Mouse (Mus musculus) intestine, embryonic 15.5 days (tissue): ENCODE data around the gene Slc16a8. TPM values are rescaled to one million over a fixed set of nuclear protein-coding genes. Genes with fewer than 3 reads are reported as not detected.
A peak's percentile ranks its signal among the peaks of the same experiment; 100 is the strongest.

Experiments used
- ATAC-seq: fragments of 200-750 bp; cut with Nextera tagmentation; 2 replicates; pipeline ENCODE4 v1.8.0; 2017; ENCODE audit warnings: moderate TSS enrichment, moderate library complexity
- H3K27ac ChIP-seq: fragments of 300-500 bp; sonication (generic); 2 replicates; pipeline ENCODE4 v1.5.1; 2015; ENCODE audit warnings: mild to moderate bottlenecking, inconsistent platforms
- H3K27me3 ChIP-seq: fragments of 300-500 bp; sonication (generic); replicated peaks from 2 replicates; pipeline ENCODE4 v1.6.1; 2015; ENCODE audit warnings: inconsistent platforms
- H3K36me3 ChIP-seq: fragments of 300-500 bp; sonication (generic); 2 replicates; pipeline ENCODE4 v1.6.1; 2015; ENCODE audit warnings: inconsistent platforms
- H3K4me1 ChIP-seq: fragments of 300-500 bp; sonication (generic); replicated peaks from 2 replicates; pipeline ENCODE4 v1.6.1; 2015; ENCODE audit warnings: inconsistent platforms
- H3K4me2 ChIP-seq: fragments of 300-500 bp; sonication (generic); replicated peaks from 2 replicates; pipeline ENCODE4 v1.6.1; 2015; ENCODE audit warnings: mild to moderate bottlenecking, inconsistent platforms
- H3K4me3 ChIP-seq: fragments of 300-500 bp; sonication (generic); replicated peaks from 2 replicates; pipeline ENCODE4 v1.5.1; 2015; ENCODE audit warnings: inconsistent platforms
- H3K9ac ChIP-seq: fragments of 300-500 bp; sonication (generic); 2 replicates; pipeline ENCODE4 v1.6.1; 2015; ENCODE audit warnings: inconsistent platforms
- H3K9me3 ChIP-seq: fragments of 300-500 bp; sonication (generic); 2 replicates; pipeline ENCODE4 v1.6.1; 2016; ENCODE audit warnings: inconsistent platforms
- WGBS: fragments of 180-500 bp; shearing (Covaris S2); methylation state at CpG from one replicate; pipeline ENCODE4 v1.1.7; 2015; 5-methylcytosine and 5-hydroxymethylcytosine counted together
- polyA plus RNA-seq: library from polyadenylated mRNA; unstranded; fragments of >200 nt; fragmentation: Nextera tagmentation; extraction: Ambion mirVana; gene quantifications from 2 replicates; pipeline ENCODE4 v1.2.1, GENCODE M21; 2015

Slc16a8 gene
- polyA plus RNA-seq, 1 experiment from 2014 or later = 0.16 TPM

DNA sequence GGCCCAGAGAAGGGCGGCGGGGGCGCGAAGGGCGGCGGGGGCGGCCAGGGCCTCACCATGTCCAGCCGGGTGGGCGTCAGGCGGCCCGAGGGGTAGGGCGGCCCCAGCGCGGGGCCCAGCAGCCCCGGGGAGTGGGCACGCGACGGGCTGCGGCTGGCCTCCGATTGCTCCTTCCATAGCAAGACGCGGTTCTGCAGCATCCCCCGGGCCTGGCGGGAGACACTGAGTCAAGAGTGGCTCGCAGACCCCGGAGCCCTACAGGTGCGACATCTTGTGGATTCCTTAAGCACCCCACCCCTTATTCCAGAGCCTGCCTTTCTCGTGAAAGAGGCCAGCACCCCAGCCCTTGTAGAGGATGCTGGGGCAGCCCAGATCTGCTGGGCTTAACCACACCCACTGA, 7.2 kb upstream of the Slc16a8 start:
- under 1% methylated on average over 21 of the region's 28 CpGs for WGBS
- peaks cover 26% of the 10 kb centered on the region for H3K27me3 ChIP-seq
- peak; percentile 50 for ATAC-seq
- peak overlapping the region; percentile 63 for H3K4me3 ChIP-seq
- no peaks in the 10 kb centered on the region for H3K36me3 ChIP-seq
- peak overlapping the region; percentile 99 for H3K4me2 ChIP-seq
- H3K27ac ChIP-seq = no peak overlapping the region
- H3K9me3 ChIP-seq = no peaks in the 10 kb centered on the region
- H3K9ac ChIP-seq = peak overlapping the region; percentile 59
- H3K4me1 ChIP-seq = peaks cover 20% of the 10 kb centered on the region

DNA sequence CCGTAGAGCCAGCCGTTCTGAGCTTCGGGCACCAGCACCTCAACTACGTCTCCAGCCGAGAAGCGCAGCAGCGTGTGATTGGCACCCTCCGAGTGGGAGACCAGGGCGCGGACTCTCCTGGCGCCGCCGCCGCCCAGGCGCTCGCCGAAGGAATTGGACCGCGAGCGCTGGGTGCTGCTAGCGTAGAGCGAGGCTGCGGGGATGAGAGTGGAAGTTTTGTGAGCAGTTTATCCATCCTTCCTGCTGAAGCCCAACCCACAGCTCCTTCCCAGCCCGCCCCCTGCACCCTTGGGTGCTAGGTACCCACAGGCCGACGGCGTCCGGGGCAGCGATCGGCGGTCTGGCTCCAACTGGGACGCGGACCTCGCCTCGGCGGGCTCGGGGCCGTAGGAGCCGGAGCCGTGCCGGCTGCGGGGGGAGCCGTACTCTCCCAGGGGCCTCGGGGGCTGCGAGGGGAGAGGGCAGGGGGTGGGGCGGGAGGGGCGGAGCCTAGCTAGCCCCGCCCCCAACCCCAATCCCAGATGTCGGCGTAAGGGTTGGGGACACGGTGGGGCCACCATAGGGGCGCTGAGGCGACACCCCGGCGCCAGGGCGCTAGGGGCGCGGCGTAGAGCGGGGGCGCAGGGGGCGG, 6.6 kb upstream of the Slc16a8 start:
- WGBS = under 1% methylated on average over 62 of the region's 62 CpGs
- Histone ChIP-seq H3K27me3 (peaks cover 26% of the 10 kb centered on the region), H3K9me3 (no peaks in the 10 kb centered on the region), H3K27ac (no peak overlapping the region), H3K9ac (peak overlapping the region; percentile 59), H3K4me1 (peaks cover 20% of the 10 kb centered on the region), H3K4me2 (peak overlapping the region; percentile 99), H3K36me3 (no peaks in the 10 kb centered on the region), H3K4me3 (peak overlapping the region; percentile 63)
- peak; percentile 80 for ATAC-seq

GRCm38 (mm10) chr15:79258521-79258920, 4.0 kb upstream of the Slc16a8 start:
- no peaks in the 10 kb centered on the region for H3K36me3 ChIP-seq
- H3K4me3 ChIP-seq = no peak overlapping the region
- no peak overlapping the region for H3K27ac ChIP-seq
- 35% methylated on average over 17 of the region's 17 CpGs for whole genome bisulfite sequencing
- H3K27me3 ChIP-seq = peaks cover 31% of the 10 kb centered on the region
- ATAC-seq = no peak
- no peak overlapping the region for H3K9ac ChIP-seq
- no peak overlapping the region for H3K4me2 ChIP-seq
- H3K9me3 ChIP-seq = no peaks in the 10 kb centered on the region
- H3K4me1 ChIP-seq = peaks cover 20% of the 10 kb centered on the region

GRCm38 (mm10) chr15:79252580-79252979, 2.0 kb downstream of the Slc16a8 start:
- Histone ChIP-seq H3K4me3 (peak overlapping the region; percentile 39), H3K9me3 (no peaks in the 10 kb centered on the region), H3K36me3 (no peaks in the 10 kb centered on the region; the same call in 1 of the 2 replicates), H3K27me3 (peaks cover 34% of the 10 kb centered on the region), H3K4me2 (peak overlapping the region; percentile 84), H3K9ac (peak overlapping the region; percentile 45; the same call in 1 of the 2 replicates), H3K27ac (no peak overlapping the region), H3K4me1 (peaks cover 17% of the 10 kb centered on the region)
- 37% methylated on average over 24 of the region's 24 CpGs for WGBS
- peak; percentile 32; the same call in 1 of the 2 replicates for ATAC-seq

DNA sequence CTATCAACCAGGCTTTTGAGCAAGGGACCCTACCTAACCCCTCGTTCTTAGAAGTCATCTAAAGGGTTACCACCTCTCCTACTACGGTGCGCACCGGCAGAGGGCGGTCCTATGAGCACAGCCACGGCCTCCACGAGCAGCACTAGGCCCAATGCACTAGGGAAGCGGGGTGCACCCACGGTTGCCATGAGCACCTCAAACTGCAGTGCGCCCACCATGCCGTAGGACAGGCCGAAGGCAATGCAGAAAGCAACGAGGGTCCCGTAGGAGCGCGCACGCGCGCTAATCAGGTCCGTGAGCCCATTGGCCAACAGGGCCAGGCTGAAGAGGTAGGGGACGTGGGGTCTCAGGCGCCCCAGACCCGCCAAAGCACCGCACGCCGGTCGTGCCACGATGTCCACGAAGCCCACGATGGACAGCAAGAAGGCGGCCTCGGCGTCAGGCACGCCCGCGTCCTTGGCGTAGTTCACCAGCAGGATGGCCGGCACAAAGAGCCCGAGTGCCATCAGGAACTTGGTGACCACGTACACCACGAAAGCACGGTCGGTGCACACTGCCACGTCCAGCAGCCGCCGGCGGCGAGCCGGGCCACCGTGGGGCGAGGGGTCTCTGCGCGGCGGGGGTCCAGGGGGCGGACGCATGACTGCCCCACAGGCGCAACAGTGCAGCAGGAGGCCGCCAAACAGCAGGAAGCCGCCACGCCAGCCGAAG, 2.6 kb downstream of the Slc16a8 start:
- peak overlapping the region; percentile 39 for H3K4me3 ChIP-seq
- no peak overlapping the region for H3K27ac ChIP-seq
- peak overlapping the region; percentile 45 for H3K9ac ChIP-seq
- peaks cover 34% of the 10 kb centered on the region for H3K27me3 ChIP-seq
- peak overlapping the region; percentile 84 for H3K4me2 ChIP-seq
- H3K36me3 ChIP-seq = no peaks in the 10 kb centered on the region; the same call in 1 of the 2 replicates
- WGBS = 2% methylated on average over 61 of the region's 61 CpGs
- no peaks in the 10 kb centered on the region for H3K9me3 ChIP-seq
- peaks cover 17% of the 10 kb centered on the region for H3K4me1 ChIP-seq
- ATAC-seq = peak; percentile 67

- WGBS = 57% methylated on average over 7 of the region's 7 CpGs
- no peak overlapping the region for H3K4me2 ChIP-seq
- peaks cover 34% of the 10 kb centered on the region for H3K27me3 ChIP-seq
- H3K9ac ChIP-seq = no peak overlapping the region
- H3K4me1 ChIP-seq = peaks cover 17% of the 10 kb centered on the region
- 0 out of 2 replicates have a peak, but pooled peaks have one; percentile 3 for ATAC-seq
- H3K36me3 ChIP-seq = peaks cover 4% of the 10 kb centered on the region; the same call in 1 of the 2 replicates
- no peak overlapping the region for H3K27ac ChIP-seq
- H3K4me3 ChIP-seq = no peak overlapping the region
- H3K9me3 ChIP-seq = no peaks in the 10 kb centered on the region
Measured at GRCm38 (mm10) chr15:79251168-79251567, 3.4 kb downstream of the Slc16a8 start.

- Histone ChIP-seq H3K4me2 (no peak overlapping the region), H3K4me3 (no peak overlapping the region), H3K9me3 (no peaks in the 10 kb centered on the region), H3K9ac (no peak overlapping the region), H3K27me3 (peaks cover 34% of the 10 kb centered on the region), H3K27ac (no peak overlapping the region), H3K36me3 (peaks cover 5% of the 10 kb centered on the region; the same call in 1 of the 2 replicates), H3K4me1 (peaks cover 17% of the 10 kb centered on the region)
- 67% methylated on average over 2 of the region's 2 CpGs for WGBS
- ATAC-seq = no peak
Measured at GRCm38 (mm10) chr15:79250236-79250635, 4.3 kb downstream of the Slc16a8 start.

GRCm38 (mm10) chr15:79245321-79245720, 9.2 kb downstream of the Slc16a8 start:
- WGBS = 87% methylated on average over 3 of the region's 3 CpGs
- Histone ChIP-seq H3K36me3 (peaks cover 19% of the 10 kb centered on the region; the same call in 1 of the 2 replicates), H3K27me3 (no peaks in the 10 kb centered on the region), H3K27ac (no peak overlapping the region), H3K9ac (no peak overlapping the region), H3K4me3 (no peak overlapping the region), H3K9me3 (no peaks in the 10 kb centered on the region), H3K4me1 (0 out of 2 replicates have a peak, but pooled peaks cover 9% of the 10 kb centered on the region), H3K4me2 (no peak overlapping the region)
- no peak for ATAC-seq

DNA sequence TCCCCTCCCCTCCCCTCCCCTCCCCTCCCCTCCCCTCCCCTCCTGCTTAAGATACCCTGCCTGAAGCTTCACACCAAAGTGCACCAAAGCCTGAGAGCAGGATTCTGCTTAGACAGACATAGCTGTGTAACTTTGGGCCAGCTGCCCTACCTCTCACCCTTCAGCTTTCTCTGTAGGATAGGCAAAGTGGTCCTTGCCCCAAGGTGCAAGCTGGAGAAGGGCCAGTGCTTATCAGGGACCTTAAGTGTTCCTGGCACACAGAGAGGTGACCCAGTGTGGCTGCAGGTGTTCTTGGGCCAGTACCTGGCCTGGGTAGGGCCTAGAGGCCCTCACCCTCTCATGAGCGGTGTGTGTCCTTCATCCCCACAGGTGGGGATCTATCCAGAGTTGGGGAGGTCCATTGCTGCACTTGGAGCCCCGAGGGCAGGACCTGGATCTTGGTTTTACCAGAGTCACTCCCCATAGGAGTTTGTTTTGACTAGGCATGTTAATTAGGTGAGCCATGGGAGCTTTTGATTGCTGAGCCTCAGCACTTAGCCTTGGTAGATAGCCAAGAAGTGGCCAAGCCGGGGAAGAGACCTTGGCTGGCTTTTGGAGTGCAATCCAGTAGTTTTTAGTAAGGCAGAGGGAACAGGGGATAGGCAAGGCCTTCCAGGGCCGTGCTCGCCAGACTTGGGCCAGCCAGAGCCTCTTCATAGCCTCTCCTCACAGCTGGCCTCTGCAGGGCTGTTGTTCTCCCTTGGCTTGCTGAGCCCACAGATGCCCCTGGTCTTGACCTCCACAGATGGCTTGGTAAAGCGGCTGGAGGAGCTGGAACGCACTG, 10.3 kb downstream of the Slc16a8 start:
- Histone ChIP-seq H3K36me3 (peaks cover 26% of the 10 kb centered on the region; the same call in 1 of the 2 replicates), H3K9ac (peak overlapping the region; percentile 13; the same call in 1 of the 2 replicates), H3K4me3 (no peak overlapping the region), H3K27me3 (no peaks in the 10 kb centered on the region), H3K4me2 (no peak overlapping the region), H3K9me3 (no peaks in the 10 kb centered on the region), H3K27ac (no peak overlapping the region), H3K4me1 (0 out of 2 replicates have a peak, but pooled peaks cover 9% of the 10 kb centered on the region)
- ATAC-seq = no peak
- WGBS = 81% methylated on average over 7 of the region's 7 CpGs

DNA sequence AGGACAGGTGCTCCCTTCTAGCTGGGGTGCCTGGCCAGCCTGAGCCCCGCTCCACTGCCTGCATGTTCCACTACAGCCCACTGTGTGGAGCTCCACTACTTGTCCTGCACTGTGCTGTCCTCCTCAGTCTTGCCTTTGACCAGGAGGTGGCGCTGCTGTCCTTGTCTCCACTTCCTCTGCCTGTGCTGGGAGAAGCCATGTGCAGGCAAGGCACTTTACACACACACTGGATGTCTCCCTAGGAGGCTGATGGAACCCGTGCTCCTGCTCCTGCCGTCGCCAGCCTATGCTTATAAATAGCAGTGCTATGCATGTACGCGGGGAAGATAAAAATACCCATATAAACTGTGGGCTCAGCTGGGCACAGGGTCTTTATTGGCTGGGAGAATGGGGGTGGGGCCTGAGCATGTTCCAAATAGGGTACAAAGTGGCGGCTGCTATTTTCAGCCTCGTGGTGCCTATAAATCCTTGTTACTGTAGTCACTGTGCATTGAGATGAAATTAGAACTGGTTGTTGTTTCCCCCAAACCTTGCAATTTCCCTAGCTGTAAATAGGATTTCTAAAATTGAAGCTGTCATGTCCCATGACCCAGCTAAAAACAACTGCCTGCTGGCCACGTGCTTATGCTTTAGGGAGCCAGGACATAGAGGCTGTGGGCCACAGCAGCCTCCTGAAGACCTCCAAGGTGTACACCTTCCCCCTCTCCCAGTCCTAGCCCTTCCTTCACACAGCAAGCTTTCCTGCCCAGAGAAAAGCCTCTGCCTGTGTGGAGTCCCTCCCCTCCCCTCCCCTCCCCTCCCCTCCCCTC, 11.1 kb downstream of the Slc16a8 start:
- Histone ChIP-seq H3K27me3 (no peaks in the 10 kb centered on the region), H3K9me3 (no peaks in the 10 kb centered on the region), H3K4me3 (no peak overlapping the region), H3K4me1 (0 out of 2 replicates have a peak, but pooled peaks cover 9% of the 10 kb centered on the region), H3K9ac (no peak overlapping the region), H3K27ac (no peak overlapping the region), H3K36me3 (peaks cover 27% of the 10 kb centered on the region; the same call in 1 of the 2 replicates), H3K4me2 (peak overlapping the region; percentile 30; the same call in 1 of the 2 replicates)
- peak; percentile 97 for ATAC-seq
- WGBS = 15% methylated on average over 10 of the region's 10 CpGs

DNA sequence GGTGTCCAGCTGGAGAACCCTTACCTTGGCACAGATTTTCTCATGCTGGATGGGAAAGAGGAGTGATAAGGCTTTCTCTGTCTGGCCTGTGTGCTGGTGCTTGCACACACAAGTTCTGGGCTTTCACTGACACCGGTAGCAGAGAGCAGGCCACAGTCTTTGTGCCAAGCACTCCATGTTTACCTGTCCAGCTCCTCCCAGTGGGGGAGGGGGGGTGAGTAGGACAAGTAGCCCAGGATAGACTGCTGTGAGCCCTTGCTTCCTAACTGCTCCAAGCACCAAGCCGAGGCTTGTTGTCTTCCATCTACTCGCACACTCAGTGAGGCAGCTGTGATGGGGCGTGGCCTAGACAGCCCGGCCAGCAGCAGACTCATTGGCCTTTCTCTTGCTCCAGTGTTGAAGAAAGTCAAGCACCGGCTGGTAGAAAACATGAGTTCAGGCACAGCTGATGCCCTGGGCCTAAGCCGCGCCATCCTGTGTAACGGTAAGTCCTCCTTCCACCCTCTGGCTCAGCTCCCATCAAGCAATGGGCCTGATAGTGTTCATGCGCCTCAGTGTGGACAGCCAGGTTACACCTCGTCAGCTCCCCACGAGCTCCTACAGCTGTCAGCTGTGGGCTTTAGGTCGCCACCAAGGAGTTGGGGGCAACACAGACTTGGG, 11.9 kb downstream of the Slc16a8 start:
- H3K27me3 ChIP-seq = no peaks in the 10 kb centered on the region
- peak; percentile 60 for ATAC-seq
- peaks cover 27% of the 10 kb centered on the region; the same call in 1 of the 2 replicates for H3K36me3 ChIP-seq
- WGBS = 71% methylated on average over 13 of the region's 13 CpGs
- H3K9ac ChIP-seq = no peak overlapping the region
- H3K4me3 ChIP-seq = no peak overlapping the region
- H3K4me1 ChIP-seq = 0 out of 2 replicates have a peak, but pooled peaks cover 9% of the 10 kb centered on the region
- H3K9me3 ChIP-seq = no peaks in the 10 kb centered on the region
- H3K27ac ChIP-seq = no peak overlapping the region
- H3K4me2 ChIP-seq = no peak overlapping the region
